Mouse (Mus musculus) C2C12 (cell line): ENCODE results near the gene Tas2r144.

Experiments used
- CEBPB ChIP-seq: IDR thresholded peaks from one replicate; pipeline ENCODE4 v1.6.1; 2011; ENCODE audit warnings: low read depth, mild to moderate bottlenecking, control low read depth, moderate library complexity
- CTCF ChIP-seq: IDR thresholded peaks from one replicate; pipeline ENCODE4 v1.5.1; 2011; ENCODE audit not compliant: control insufficient read depth, insufficient read depth, insufficient read length
- MYOD1 ChIP-seq: IDR thresholded peaks from one replicate; pipeline ENCODE4 v1.6.1; 2011; ENCODE audit warnings: low read depth; ENCODE audit not compliant: control insufficient read depth, insufficient read length

GRCm38 (mm10) chr6:42264626-42265312 lies 49.6 kb downstream of the Tas2r144 start, which contains the start of gene Casp2:
- TF ChIP-seq MYOD1 (no peak), CEBPB (no peak), CTCF (peak; percentile 76)
